Mouse (Mus musculus) cerebellum, adult 8-10 months (tissue): ENCODE results near the gene Olfr132.
"Not testable (repeated sequence)": the region's sequence is repeated elsewhere in the genome, so short reads cannot be mapped to it uniquely, and the experiment has no call there.

Experiments used
- DNase-seq: peaks from one replicate; pipeline ENCODE4 v3.0.0; 2022

Gene Olfr132

GRCm38 (mm10) chr17:38134426-38134825, at the start of gene Olfr132:
Gene Olfr132 (minus strand): TSS chr17:38134526.
- DNase-seq, result no peak

DNA sequence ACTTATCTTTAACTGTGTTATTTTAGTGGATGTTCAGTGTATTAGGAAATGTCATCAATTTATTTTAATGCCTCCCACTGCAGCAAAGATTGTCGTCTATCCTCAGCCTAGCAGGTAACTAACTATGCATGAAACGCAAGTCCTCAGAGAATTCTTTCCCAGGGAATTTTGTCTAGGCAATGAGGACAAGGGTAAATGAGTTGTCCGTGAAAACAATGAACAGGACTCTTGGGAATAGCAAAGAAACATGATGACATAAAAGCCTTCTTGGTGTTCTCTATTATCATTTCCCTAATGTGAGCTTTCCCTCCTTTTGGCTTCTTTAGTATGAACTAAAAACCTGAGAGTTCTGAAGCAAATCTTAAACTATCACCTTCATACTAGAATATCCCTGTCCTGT, 36.8 kb upstream of the Olfr132 start, which contains the start of gene Olfr134:
Gene Olfr134, plus strand, starts transcription at position 301 of the 400 bp plus-strand sequence.
- DNase-seq, result no peak

DNA sequence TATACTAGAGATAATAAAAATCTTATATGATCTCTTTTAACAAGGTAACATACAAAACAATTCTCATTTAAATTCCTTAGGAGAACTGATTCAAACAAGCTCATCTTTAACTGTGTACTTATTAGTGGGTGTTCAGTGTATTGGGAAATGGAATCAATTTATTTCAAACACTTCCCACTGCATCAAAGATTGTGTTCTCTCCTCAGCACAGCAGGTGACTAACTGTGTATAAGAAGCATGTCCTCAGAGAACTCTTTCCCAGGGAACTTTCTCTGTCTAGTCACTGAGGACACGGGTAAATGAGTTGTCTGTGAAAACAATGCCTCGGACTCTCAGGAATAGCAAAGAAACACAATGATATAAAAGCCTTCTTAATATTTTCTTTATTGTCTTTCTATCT, 10.7 kb upstream of the Olfr132 start, which contains the start of gene Olfr133:
Gene Olfr133, plus strand, starts transcription at position 301 of the 400 bp plus-strand sequence.
- no peak for DNase-seq

GRCm38 (mm10) chr17:38125371-38125770, 9.0 kb downstream of the Olfr132 start:
- DNase-seq, result not testable (repeated sequence)

DNA sequence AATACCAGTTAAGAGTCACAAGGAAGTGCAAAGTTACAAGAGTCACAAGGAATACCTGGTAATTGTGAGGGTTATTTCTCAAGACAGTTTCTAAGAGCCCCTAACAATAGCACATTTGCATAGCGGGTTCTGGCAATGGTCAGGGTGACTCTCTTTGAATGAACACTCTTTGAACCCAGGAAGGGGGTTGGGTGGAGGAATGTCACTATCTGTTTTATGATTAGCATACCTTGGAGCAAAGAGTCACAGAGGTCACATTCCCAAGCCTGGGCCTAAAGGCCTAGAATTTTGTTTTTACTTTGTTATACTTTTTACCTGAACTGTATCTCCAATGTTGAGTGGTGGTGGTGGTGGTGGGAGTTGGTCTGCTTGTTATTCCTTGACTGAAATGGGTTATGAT, 10.1 kb downstream of the Olfr132 start:
- DNase-seq, result not testable (repeated sequence)

DNA sequence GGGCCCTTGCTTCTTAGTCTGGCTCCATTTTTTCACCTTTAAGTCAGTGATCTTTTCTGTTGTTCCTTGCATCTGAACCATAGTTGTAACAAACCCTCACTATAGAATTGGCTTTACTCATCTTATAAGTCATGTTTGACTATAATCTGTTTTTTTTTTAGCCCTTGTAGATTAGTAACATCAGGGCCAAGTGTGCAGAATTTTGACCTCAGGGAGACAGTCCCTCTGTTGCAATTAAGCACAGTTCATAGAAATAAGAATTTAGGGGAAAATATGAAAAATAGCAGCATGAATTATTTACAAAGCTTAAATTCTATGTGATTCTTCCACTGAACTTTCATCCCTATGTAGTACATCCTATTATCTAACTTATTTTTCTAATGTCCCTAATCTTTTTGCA, 45.7 kb downstream of the Olfr132 start, which contains the start of gene Olfr131:
Gene Olfr131, minus strand, starts transcription at position 101 of the 400 bp plus-strand sequence.
- DNase-seq, result no peak

GRCm38 (mm10) chr17:38082364-38082763, 52.0 kb downstream of the Olfr132 start:
- DNase-seq, result no peak
